ENCODE assay signal across 8 mouse cellular contexts in the genomic region with DNA sequence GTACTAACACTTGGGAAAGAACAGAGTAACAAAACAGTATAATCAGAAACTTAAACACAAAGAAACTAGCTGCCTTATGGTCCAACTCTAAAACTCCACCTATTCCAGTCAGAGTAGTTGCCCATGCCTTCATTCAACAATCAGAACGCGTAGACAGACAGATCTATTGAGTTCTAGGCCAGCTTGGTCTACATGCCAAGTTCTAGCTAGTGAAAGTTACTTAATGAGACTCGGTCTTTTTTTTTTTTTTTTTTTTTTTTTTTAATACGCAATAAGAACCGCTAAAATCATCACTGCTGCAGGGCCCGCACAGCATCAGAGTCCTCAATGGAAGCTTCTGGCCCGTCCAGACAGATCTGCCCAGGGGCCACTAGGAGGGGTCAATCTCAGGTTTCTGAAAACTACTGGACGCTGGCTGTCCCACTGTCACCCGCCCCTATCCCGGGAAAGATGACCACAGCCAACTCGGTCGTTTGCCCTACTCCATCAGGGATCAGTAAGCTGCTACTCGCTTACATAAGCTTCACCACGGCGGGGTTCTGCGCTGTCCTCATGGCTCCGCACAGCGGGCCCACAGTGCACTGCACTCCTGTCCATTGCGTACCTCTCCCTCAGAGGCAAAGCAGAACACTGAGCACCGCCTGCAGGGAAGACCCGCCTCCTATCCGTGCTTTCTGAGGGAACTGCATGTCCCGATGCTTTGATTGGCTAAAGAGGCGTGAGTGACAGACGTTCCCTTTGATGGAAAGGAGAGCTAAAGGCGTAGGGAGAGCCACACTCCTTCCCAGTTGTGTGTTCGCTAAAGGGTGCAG. TPM values are rescaled to one million over a fixed set of nuclear protein-coding genes. Genes with fewer than 3 reads are reported as not detected.
DNase-seq lines count a peak whose midpoint lies in the region; ATAC-seq and TF ChIP-seq lines count a peak whose summit lies in the region.

A gene (plus strand): TSS at position 795 of the 812 bp plus-strand sequence.

- peaks cover 7% of the 10 kb centered on the region for H3K9me3 ChIP-seq in megakaryocyte, embryonic 14.5 days

- H3K27ac ChIP-seq in cortical plate, adult 2 months (ENCODE audit: insufficient read depth, low read length) = peak within 1 kb of the TSS; percentile 97

- DNase-seq in gastrocnemius, adult 8-10 months (ENCODE audit: low spot score in 2 of 2) = peak; percentile 90 to 94
- DNase-seq in hindlimb bud, embryonic 11.5 days (ENCODE audit: extremely low spot score, low read depth, low spot score) = peak; percentile 85
- peak in 1 of 2 experiments; percentile 98 for DNase-seq in left cerebral cortex, adult 8-10 months (ENCODE audit: low spot score in 2 of 2)
- peak; percentile 97 to 99 for DNase-seq in right cerebral cortex, postnatal 10 days (ENCODE audit: low spot score in 2 of 2)
- peak; percentile 66 for DNase-seq in urinary bladder, postnatal 25 days (ENCODE audit: low spot score)

- H3K36me3 ChIP-seq in megakaryocyte, embryonic 14.5 days (replicated peaks; ENCODE audit: low read length) = peaks cover 36% of the 10 kb centered on the region

- peak within 1 kb of the TSS; percentile 75 for H3K4me3 ChIP-seq in cortical plate, adult 2 months (ENCODE audit: insufficient read depth, low read length)
- H3K4me3 ChIP-seq in megakaryocyte, embryonic 14.5 days (replicated peaks) = peak within 1 kb of the TSS; percentile 97

- H3K27me3 ChIP-seq in megakaryocyte, embryonic 14.5 days (replicated peaks) = no peaks in the 10 kb centered on the region

- no peaks in the 10 kb centered on the region for H3K4me1 ChIP-seq in cortical plate, adult 2 months (ENCODE audit: control insufficient read depth, insufficient read depth, low read length)
- H3K4me1 ChIP-seq in megakaryocyte, embryonic 14.5 days = peaks cover 27% of the 10 kb centered on the region

- TF ChIP-seq POLR2A in cortical plate, adult 2 months (IDR thresholded peaks at IDR 0.05; ENCODE audit: extremely low read depth, insufficient read depth, low read length) = peak; percentile 93

- peak; percentile 86 for ATAC-seq in activated CD4-positive, CD25-positive, alpha-beta regulatory T cell, adult 4 months

- peak; percentile 26; the same call in 1 of the 2 replicates for TF ChIP-seq CTCF in cortical plate, adult 2 months (IDR thresholded peaks at IDR 0.05; ENCODE audit: extremely low read depth, insufficient read depth, low read length)

RNA-seq across cellular contexts. Expression of the gene that starts here (rescaled TPM):
- 1 to 10 TPM; 9.2 to 9.7 TPM for polyA plus RNA-seq in activated CD4-positive, CD25-positive, alpha-beta regulatory T cell, adult 4 months (2017; shearing (Covaris generic))
- polyA plus RNA-seq in cortical plate, adult 2 months (2012; rRNA removed) = 16.3 and 17.9 TPM in 2 replicates
- 10 to 100 TPM; 10.8 to 13.9 (median 12.6) TPM for total RNA-seq in gastrocnemius, adult 8-10 months (2022)
- 10 to 100 TPM; 36.5 to 42.9 (median 41.3) TPM for total RNA-seq in left cerebral cortex, adult 8-10 months (2022)
- 0.08 TPM in 1 of 2 replicates, not detected in the other for polyA plus RNA-seq in megakaryocyte, embryonic 14.5 days (2012; ENCODE audit: insufficient read depth, low replicate concordance)
